Mouse (Mus musculus) limb, embryonic 11.5 days (tissue): ENCODE measurements around the gene Pecr. TPM values are rescaled to one million over a fixed set of nuclear protein-coding genes. Genes with fewer than 3 reads are reported as not detected.

Experiments
- ATAC-seq: fragments of 200-750 bp; cut with Nextera tagmentation; 2 replicates; pipeline ENCODE4 v1.8.0; 2017; ENCODE audit warnings: low read depth; ENCODE audit not compliant: insufficient number of reproducible peaks, low FRiP score, low TSS enrichment
- DNase-seq: peaks from one replicate; pipeline ENCODE4 v3.0.0-alpha.2; 2015; ENCODE audit warnings: low spot score
- H3K27ac ChIP-seq: fragments of 300-500 bp; sonication (generic); replicated peaks from 2 replicates; pipeline ENCODE4 v1.5.1; 2014; ENCODE audit warnings: low read depth, mild to moderate bottlenecking, low read length
- H3K27me3 ChIP-seq: fragments of 300-500 bp; sonication (generic); 2 replicates; pipeline ENCODE4 v1.6.1; 2014; ENCODE audit warnings: mild to moderate bottlenecking, low read length, mixed read lengths; ENCODE audit not compliant: control insufficient read depth, insufficient read depth
- H3K36me3 ChIP-seq: fragments of 300-500 bp; sonication (generic); 2 replicates; pipeline ENCODE4 v1.6.1; 2014; ENCODE audit warnings: mild to moderate bottlenecking, low read length, moderate library complexity, mixed read lengths; ENCODE audit not compliant: control insufficient read depth, insufficient read depth
- H3K4me1 ChIP-seq: fragments of 300-500 bp; sonication (generic); 2 replicates; pipeline ENCODE4 v1.6.1; 2014; ENCODE audit warnings: low read length, mixed read lengths; ENCODE audit not compliant: control insufficient read depth, insufficient read depth
- H3K4me2 ChIP-seq: fragments of 300-500 bp; sonication (generic); 2 replicates; pipeline ENCODE4 v1.6.1; 2014; ENCODE audit warnings: low read depth, mild to moderate bottlenecking, moderate library complexity; ENCODE audit not compliant: severe bottlenecking
- H3K4me3 ChIP-seq: fragments of 300-500 bp; sonication (generic); 2 replicates; pipeline ENCODE4 v1.5.1; 2014; ENCODE audit warnings: low read depth, low read length
- H3K9ac ChIP-seq: fragments of 300-500 bp; sonication (generic); 2 replicates; pipeline ENCODE4 v1.6.1; 2014; ENCODE audit warnings: mild to moderate bottlenecking, low read length
- H3K9me3 ChIP-seq: fragments of 300-500 bp; sonication (generic); 2 replicates; pipeline ENCODE4 v1.6.1; 2016; ENCODE audit warnings: low read length; ENCODE audit not compliant: control insufficient read depth
- whole genome bisulfite sequencing: fragments of 180-500 bp; shearing (Covaris S2); extraction: QIAGEN DNeasy Blood & Tissue Kit; methylation state at CpG from one replicate; pipeline ENCODE4 v1.1.7; 2014; 5-methylcytosine and 5-hydroxymethylcytosine counted together
- polyA plus RNA-seq: library from polyadenylated mRNA; unstranded; fragments of >200 nt; fragmentation: Nextera tagmentation; extraction: Ambion mirVana; gene quantifications from 2 replicates; pipeline ENCODE4 v1.2.1, GENCODE M21; 2014

The Pecr gene
- polyA plus RNA-seq, 1 experiment from 2014 or later: 30.1 TPM

GRCm38 (mm10) chr1:72225054-72225718 is 58.9 kb downstream of the Pecr start:
- ATAC-seq (no peak), DNase-seq (no peak)
- Histone ChIP-seq H3K9ac (no peak overlapping the region), H3K27me3 (peaks cover 2% of the 10 kb centered on the region; the same call in 1 of the 2 replicates), H3K4me1 (no peaks in the 10 kb centered on the region), H3K27ac (no peak overlapping the region), H3K4me3 (peak overlapping the region; percentile 22; the same call in 1 of the 2 replicates), H3K4me2 (peak overlapping the region; percentile 49), H3K36me3 (no peaks in the 10 kb centered on the region), H3K9me3 (no peaks in the 10 kb centered on the region)
- 6% methylated on average over 13 of the region's 13 CpGs for WGBS

- H3K4me1 ChIP-seq: no peaks in the 10 kb centered on the region
- no peak overlapping the region for H3K9ac ChIP-seq
- ATAC-seq (no peak), DNase-seq (no peak)
- H3K27me3 ChIP-seq: 0 out of 2 replicates have a peak, but pooled peaks cover 2% of the 10 kb centered on the region
- H3K9me3 ChIP-seq: no peaks in the 10 kb centered on the region
- WGBS: 23% methylated on average over 4 of the region's 4 CpGs
- H3K4me2 ChIP-seq: no peak overlapping the region
- no peak overlapping the region for H3K4me3 ChIP-seq
- no peaks in the 10 kb centered on the region for H3K36me3 ChIP-seq
- no peak overlapping the region for H3K27ac ChIP-seq
Observed at GRCm38 (mm10) chr1:72220008-72220407, 64.1 kb downstream of the Pecr start.

- no peaks in the 10 kb centered on the region for H3K27me3 ChIP-seq
- no peak overlapping the region for H3K27ac ChIP-seq
- H3K4me3 ChIP-seq: no peak overlapping the region
- no peaks in the 10 kb centered on the region for H3K36me3 ChIP-seq
- no peaks in the 10 kb centered on the region for H3K9me3 ChIP-seq
- no peak overlapping the region for H3K4me2 ChIP-seq
- ATAC-seq: no peak
- 34% methylated on average over 2 of the region's 2 CpGs for WGBS
- no peak overlapping the region for H3K9ac ChIP-seq
- no peak for DNase-seq
- no peaks in the 10 kb centered on the region for H3K4me1 ChIP-seq
Observed at GRCm38 (mm10) chr1:72219116-72219515, 65.0 kb downstream of the Pecr start.

- no peak overlapping the region for H3K4me3 ChIP-seq
- 67% methylated on average over 2 of the region's 2 CpGs for WGBS
- H3K36me3 ChIP-seq: no peaks in the 10 kb centered on the region
- H3K9ac ChIP-seq: no peak overlapping the region
- ATAC-seq (no peak), DNase-seq (no peak)
- no peak overlapping the region for H3K4me2 ChIP-seq
- H3K9me3 ChIP-seq: no peaks in the 10 kb centered on the region
- H3K27me3 ChIP-seq: no peaks in the 10 kb centered on the region
- no peak overlapping the region for H3K27ac ChIP-seq
- no peaks in the 10 kb centered on the region for H3K4me1 ChIP-seq
Observed at GRCm38 (mm10) chr1:72218626-72219025, 65.5 kb downstream of the Pecr start.

GRCm38 (mm10) chr1:72216761-72217160 is 67.4 kb downstream of the Pecr start:
- Histone ChIP-seq H3K9me3 (no peaks in the 10 kb centered on the region), H3K4me1 (0 out of 2 replicates have a peak, but pooled peaks cover under 1% of the 10 kb centered on the region), H3K9ac (no peak overlapping the region), H3K4me2 (no peak overlapping the region), H3K27ac (no peak overlapping the region), H3K4me3 (no peak overlapping the region), H3K27me3 (no peaks in the 10 kb centered on the region), H3K36me3 (no peaks in the 10 kb centered on the region)
- 78% methylated on average over 7 of the region's 7 CpGs for WGBS
- no peak for ATAC-seq
- no peak for DNase-seq

GRCm38 (mm10) chr1:72215174-72215573 is 68.9 kb downstream of the Pecr start:
- peaks cover 4% of the 10 kb centered on the region; the same call in 1 of the 2 replicates for H3K27me3 ChIP-seq
- H3K4me2 ChIP-seq: no peak overlapping the region
- no peaks in the 10 kb centered on the region for H3K36me3 ChIP-seq
- WGBS: 85% methylated on average over 4 of the region's 4 CpGs
- no peak overlapping the region for H3K27ac ChIP-seq
- 0 out of 2 replicates have a peak, but pooled peaks cover 2% of the 10 kb centered on the region for H3K4me1 ChIP-seq
- ATAC-seq: no peak
- H3K9me3 ChIP-seq: no peaks in the 10 kb centered on the region
- DNase-seq: no peak
- no peak overlapping the region for H3K4me3 ChIP-seq
- no peak overlapping the region for H3K9ac ChIP-seq

- WGBS: 73% methylated on average over 7 of the region's 7 CpGs
- ATAC-seq (no peak), DNase-seq (no peak)
- Histone ChIP-seq H3K4me2 (no peak overlapping the region), H3K4me3 (no peak overlapping the region), H3K4me1 (0 out of 2 replicates have a peak, but pooled peaks cover 2% of the 10 kb centered on the region), H3K36me3 (no peaks in the 10 kb centered on the region), H3K9me3 (no peaks in the 10 kb centered on the region), H3K27ac (no peak overlapping the region), H3K27me3 (peaks cover 4% of the 10 kb centered on the region; the same call in 1 of the 2 replicates), H3K9ac (no peak overlapping the region)
Observed at GRCm38 (mm10) chr1:72214470-72214961, 69.6 kb downstream of the Pecr start.

- Histone ChIP-seq H3K4me3 (no peak overlapping the region), H3K9me3 (no peaks in the 10 kb centered on the region), H3K9ac (no peak overlapping the region), H3K27ac (no peak overlapping the region), H3K36me3 (no peaks in the 10 kb centered on the region), H3K4me1 (0 out of 2 replicates have a peak, but pooled peaks cover 2% of the 10 kb centered on the region), H3K27me3 (peaks cover 4% of the 10 kb centered on the region; the same call in 1 of the 2 replicates), H3K4me2 (no peak overlapping the region)
- DNase-seq (no peak), ATAC-seq (no peak)
- WGBS: 88% methylated on average over 3 of the region's 3 CpGs
Observed at GRCm38 (mm10) chr1:72213954-72214353, 70.2 kb downstream of the Pecr start.
